Mouse (Mus musculus): ENCODE measurements around the gene Pabpc5. TPM values are rescaled to one million over a fixed set of nuclear protein-coding genes. Genes with fewer than 3 reads are reported as not detected.

The Pabpc5 gene
- under 1 TPM; 0.28 to 0.89 (median 0.34) TPM for total RNA-seq (2022)

GRCm38 (mm10) chrX:119927081-119927571 lies at the start of gene Pabpc5:
TSS of gene Pabpc5 (plus strand) at chrX:119927196.
- peak; percentile 2 for DNase-seq

GRCm38 (mm10) chrX:119886957-119887593 lies 39.9 kb upstream of the Pabpc5 start:
- DNase-seq, result no peak

GRCm38 (mm10) chrX:119888326-119888920 lies 38.6 kb upstream of the Pabpc5 start:
- DNase-seq, result no peak

- no peak for DNase-seq
Measured at GRCm38 (mm10) chrX:119927852-119928251, 856 bp downstream of the Pabpc5 start.
